10 mouse cellular contexts compared by ENCODE assay signal in the genomic region with DNA sequence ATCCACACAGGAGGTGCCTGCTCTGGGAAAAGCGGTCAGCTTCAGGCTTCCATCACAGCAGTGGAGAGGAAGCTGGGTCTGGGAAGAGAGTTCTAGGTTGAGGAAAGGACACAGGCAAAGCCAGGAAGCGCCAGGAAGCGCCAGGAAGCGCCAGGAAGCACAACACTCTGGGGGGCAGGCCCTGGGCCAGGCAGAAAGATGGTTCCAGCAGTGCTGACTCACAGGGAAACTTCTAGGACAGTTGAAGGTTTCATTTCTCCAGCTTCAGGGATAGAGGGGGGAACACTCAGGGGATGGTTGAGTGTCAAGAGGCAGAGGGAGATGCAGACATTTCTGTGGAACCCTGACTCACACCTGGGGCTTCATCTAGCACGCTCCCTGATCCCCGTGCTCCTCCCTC. TPM values are rescaled to one million over a fixed set of nuclear protein-coding genes. Genes with fewer than 3 reads are reported as not detected.
DNase-seq lines count a peak whose midpoint lies in the region; TF ChIP-seq lines count a peak whose summit lies in the region.
"Had no signal": no experiment of that assay in that cellular context is flagged by ENCODE, and none has a peak within 500 bp of the region (broad histone marks: within the 10 kb centered on the region; RNA-seq: fewer than 3 reads in every experiment).

No protein-coding gene starts in this region.

- peak overlapping the region; percentile 75 for H3K27ac ChIP-seq in layer of hippocampus, adult 2 months

- no peak for TF ChIP-seq CTCF in layer of hippocampus, adult 2 months (conservative IDR thresholded peaks at IDR 0.05)

- peak; percentile 58 for DNase-seq in adrenal gland, postnatal 14 days
- no peak for DNase-seq in adrenal gland, postnatal 4 days (ENCODE audit: low spot score in 2 of 2)
- no peak for DNase-seq in layer of hippocampus, adult 2 months (ENCODE audit: low spot score in 2 of 2)
- DNase-seq in layer of hippocampus, adult 9-10 months (ENCODE audit: low spot score) = no peak
- peak; percentile 56 to 59 for DNase-seq in heart, adult 9 months (ENCODE audit: low spot score in 2 of 2)
- DNase-seq in lung, postnatal 36 days = peak; percentile 28
- DNase-seq in spleen, postnatal 4 days (ENCODE audit: low spot score in 2 of 2) = no peak
- no peak for DNase-seq in layer of hippocampus, postnatal 14 days (ENCODE audit: low spot score in 2 of 2)

- H3K4me3 ChIP-seq in layer of hippocampus, adult 2 months = no peak overlapping the region

RNA-seq across cellular contexts. Expression of gene 1600014C23Rik, which starts 36.2 kb away (rescaled TPM):
- total RNA-seq in adrenal gland, postnatal 14 days (2021) = not detected in 2 replicates
- not detected for total RNA-seq in adrenal gland, postnatal 4 days (2021)
- total RNA-seq in layer of hippocampus, adult 2 months (2021) = not detected
- total RNA-seq in layer of hippocampus, postnatal 14 days (2021) = not detected
- total RNA-seq: layer of hippocampus, adult 18-20 months; liver, adult 2 months had no signal

Comparison
In these comparisons a context has a peak if more than half of its experiments do, and no peak if none do; other contexts are left out.
1. DNase-seq: peak in adrenal gland, postnatal 14 days (single experiment), heart, adult 9 months (2 of 2) and lung, postnatal 36 days (single experiment); none in adrenal gland, postnatal 4 days (0 of 2), layer of hippocampus, adult 2 months (0 of 2), layer of hippocampus, adult 9-10 months (single experiment), spleen, postnatal 4 days (0 of 2) and layer of hippocampus, postnatal 14 days (0 of 2).